Mouse (Mus musculus) layer of hippocampus, postnatal 10 days (tissue): Measurements from ENCODE around the gene Plod2. TPM values are rescaled to one million over a fixed set of nuclear protein-coding genes. Genes with fewer than 3 reads are reported as not detected.

Experiments used
- DNase-seq, 2 experiments: peaks; one replicate each; pipeline ENCODE4 v3.0.0; 2021; ENCODE audit warnings: low spot score in 2 of 2
- long read RNA-seq: library from polyadenylated mRNA; stranded (forward); transcript quantifications from one replicate; pipeline ENCODE4 v2.0.0, GENCODE M21; 2023
- total RNA-seq, 2 experiments: library from RNA; stranded (reverse); gene quantifications; 2 replicates each; pipeline ENCODE4 v1.2.3; 2021

The Plod2 gene
- total RNA-seq, result 10 to 100 TPM; 15.5 TPM
- long read RNA-seq, partial matches to known transcripts, result 1 of 7 reads
- long read RNA-seq, other reads (novel, unspliced or antisense), result 2 of 7 reads

DNA sequence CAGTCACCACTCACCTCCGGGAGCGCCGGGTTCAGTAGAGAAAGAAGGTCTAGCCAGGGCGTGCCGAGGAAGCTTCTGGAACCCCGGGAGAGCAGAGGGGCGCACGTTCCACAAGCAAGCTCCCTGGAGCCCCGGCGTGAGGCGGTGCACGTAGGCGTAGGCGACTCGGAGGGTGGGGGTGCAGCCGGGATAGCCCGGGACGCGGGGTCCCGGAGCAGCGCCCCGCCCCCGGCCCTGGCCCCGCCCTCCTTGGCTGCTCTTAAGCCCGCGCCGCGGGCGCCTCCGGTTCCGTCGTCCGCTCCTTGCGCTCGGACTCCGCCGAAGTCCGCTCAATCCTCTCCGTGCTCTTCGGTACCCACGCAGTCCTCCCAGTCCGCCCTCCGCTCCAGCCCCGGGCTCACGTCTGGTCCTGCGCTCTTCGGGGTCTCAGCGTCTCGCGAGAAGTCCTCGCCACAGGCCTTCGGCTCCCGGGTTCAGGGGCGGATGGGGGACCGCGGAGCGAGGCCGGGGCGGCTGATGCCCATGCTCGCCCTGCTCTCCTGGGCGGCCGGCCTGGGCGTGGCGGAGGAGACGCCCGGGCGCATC, at the start of gene Plod2:
Gene Plod2 (plus strand): TSS at position 247 of the 585 bp plus-strand sequence.
- peak; percentile 69 to 73 for DNase-seq

- DNase-seq, result peak; percentile 91 to 92
These were observed 42.2 kb upstream of the Plod2 start for GRCm38 (mm10) chr9:92499710-92500410.

GRCm38 (mm10) chr9:92504256-92504655, 37.8 kb upstream of the Plod2 start:
- no peak for DNase-seq

DNA sequence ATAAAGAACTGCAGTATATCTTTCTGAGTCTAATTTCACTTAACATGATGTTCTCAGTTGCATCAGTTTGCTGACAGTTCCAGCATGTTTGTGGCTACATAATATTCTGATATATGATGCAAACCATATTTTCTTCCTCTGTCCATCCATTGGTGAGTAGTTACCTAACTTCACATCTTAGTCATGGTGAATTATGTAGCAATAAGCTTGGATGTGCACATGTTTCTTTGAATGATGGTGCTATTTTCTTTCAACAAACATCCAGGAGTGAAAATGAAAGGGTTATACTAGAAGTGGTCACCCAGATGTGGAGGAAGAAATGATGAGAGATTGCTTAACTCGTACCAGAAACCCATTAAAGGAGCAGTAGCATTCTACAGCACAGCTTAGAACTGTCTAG, 37.1 kb upstream of the Plod2 start:
- DNase-seq, result no peak

DNA sequence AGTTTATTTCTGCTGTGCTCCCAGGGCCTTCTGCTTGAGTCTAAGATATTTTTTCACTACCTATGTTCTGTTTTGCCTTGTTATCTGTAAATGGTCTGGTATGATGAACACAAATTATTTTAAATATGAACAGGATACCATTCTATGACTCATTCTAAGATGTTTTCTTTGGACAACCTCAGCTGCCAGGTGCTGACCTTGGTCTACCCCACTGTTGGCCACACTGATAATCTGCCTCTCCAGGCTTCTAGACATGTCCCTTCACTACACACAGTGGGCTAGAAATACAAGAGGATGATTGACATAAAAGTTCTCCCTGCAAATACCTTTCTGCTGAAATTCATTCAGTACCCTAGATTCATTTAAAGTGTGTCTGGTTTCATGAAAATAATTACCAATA, 30.3 kb upstream of the Plod2 start:
- no peak for DNase-seq

DNA sequence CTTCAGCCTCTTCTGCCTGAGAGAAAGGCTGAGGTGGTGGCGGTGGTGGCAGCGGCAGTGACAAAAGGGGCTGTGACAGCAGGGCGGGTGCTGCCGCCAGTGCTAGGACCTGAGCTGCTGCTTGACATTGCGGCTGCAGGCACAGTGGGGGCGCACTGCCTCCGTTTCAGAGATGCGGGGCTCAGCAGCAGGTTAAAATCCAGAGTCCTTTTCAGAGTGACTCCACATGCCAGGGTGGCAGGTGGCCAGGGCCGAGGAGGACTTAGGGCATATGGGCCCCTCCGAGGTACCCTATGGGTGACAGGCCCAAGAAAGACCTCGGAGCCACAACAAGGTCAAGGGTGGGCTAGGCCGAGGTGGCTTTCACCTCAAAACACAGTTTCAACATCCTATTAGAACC, 25.0 kb upstream of the Plod2 start:
- no peak for DNase-seq

GRCm38 (mm10) chr9:92520751-92521150, 21.3 kb upstream of the Plod2 start:
- DNase-seq, result no peak

GRCm38 (mm10) chr9:92524506-92524905, 17.5 kb upstream of the Plod2 start:
- no peak for DNase-seq

- no peak for DNase-seq
These were observed 12.0 kb upstream of the Plod2 start for GRCm38 (mm10) chr9:92530055-92530454.

GRCm38 (mm10) chr9:92537735-92538134, 4.3 kb upstream of the Plod2 start:
- DNase-seq, result no peak

GRCm38 (mm10) chr9:92538216-92538615, 3.8 kb upstream of the Plod2 start:
- no peak for DNase-seq

GRCm38 (mm10) chr9:92542591-92543416, 781 bp downstream of the Plod2 start:
- DNase-seq, result peak in 1 of 2 experiments; percentile 54

- no peak for DNase-seq
These were observed 2.1 kb downstream of the Plod2 start for GRCm38 (mm10) chr9:92544146-92544545.

DNA sequence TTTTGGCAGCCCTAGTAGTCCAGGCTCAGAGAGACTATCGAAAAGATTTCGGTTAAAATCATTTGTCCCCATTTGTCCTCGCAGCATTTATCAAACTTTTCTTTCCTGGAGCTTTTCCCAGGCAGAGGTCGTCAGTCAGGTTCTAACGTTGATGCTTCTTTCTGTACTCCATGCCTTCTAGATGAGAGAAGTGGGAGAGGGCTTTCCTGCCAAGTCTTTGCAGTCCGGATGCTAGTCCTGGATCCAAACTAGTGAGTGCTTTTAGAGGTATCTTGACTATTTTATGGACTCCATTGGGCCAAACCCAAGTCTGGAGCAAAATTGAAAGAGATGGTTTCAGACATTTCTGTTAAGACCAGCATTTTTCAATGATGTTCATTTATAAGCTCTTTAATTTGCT, 3.0 kb downstream of the Plod2 start:
- no peak for DNase-seq

- no peak for DNase-seq
These were observed 4.4 kb downstream of the Plod2 start for GRCm38 (mm10) chr9:92546446-92546845.

DNA sequence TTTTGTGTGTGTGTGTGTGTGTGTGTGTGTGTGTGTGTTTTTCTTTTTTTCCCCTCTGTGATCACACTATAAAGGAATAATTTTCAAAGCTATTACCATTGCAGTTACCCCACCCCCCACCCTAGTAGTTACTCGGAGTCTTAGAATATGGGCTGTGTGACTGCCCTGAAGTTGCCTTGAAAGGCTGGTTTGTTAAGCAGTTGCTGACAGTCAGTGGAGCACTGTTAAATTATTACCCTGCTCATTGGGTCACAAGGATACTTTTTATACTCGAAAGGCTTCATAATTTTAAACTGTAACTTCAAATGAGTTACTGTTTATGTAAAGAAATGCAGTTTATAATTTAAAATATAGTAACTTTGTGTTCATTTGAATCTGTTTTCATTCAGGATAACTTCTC, 5.1 kb downstream of the Plod2 start:
- DNase-seq, result no peak

GRCm38 (mm10) chr9:92547821-92548220, 5.8 kb downstream of the Plod2 start:
- no peak for DNase-seq

DNA sequence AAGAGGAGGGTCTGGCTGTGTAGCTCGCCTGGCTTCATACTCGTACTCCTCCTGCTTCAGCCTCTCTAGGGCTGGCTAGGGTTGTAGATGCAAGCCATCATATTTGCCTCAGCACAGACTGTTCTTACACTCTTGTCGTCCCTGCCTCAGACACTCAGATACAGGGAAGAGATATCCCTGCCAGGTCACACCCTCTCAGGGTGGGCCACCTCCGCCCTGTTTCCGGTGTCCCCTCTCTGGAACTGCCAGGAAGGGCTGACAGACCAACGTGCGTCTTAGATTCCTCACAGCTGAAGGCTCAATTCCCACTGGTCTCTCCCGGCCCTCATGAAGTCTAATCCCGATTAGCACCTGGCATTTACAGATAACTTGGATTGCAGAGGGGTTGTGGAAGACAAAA, 6.6 kb downstream of the Plod2 start:
- no peak for DNase-seq

- DNase-seq, result peak; percentile 37 to 47
These were observed 7.9 kb downstream of the Plod2 start for GRCm38 (mm10) chr9:92549811-92550490.

DNA sequence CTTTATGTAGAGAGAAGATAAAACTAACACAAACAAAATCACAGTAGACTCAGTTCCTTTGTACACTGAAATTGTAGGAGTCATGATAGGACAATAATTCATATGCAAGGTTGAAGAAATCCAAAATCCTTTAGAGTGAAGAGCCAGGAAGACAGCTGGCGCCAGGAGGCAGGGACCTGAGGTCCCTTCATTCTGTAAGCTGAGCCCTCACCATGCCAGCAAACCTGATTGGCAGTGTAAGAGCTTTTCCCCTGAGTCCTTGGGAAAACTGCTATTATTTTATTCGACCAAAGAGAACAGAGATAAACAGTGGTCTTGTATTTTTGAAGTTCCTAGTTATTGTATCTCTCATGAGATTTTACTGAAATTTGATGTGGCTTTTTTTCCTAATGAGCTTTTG, 9.0 kb downstream of the Plod2 start:
- no peak for DNase-seq

DNA sequence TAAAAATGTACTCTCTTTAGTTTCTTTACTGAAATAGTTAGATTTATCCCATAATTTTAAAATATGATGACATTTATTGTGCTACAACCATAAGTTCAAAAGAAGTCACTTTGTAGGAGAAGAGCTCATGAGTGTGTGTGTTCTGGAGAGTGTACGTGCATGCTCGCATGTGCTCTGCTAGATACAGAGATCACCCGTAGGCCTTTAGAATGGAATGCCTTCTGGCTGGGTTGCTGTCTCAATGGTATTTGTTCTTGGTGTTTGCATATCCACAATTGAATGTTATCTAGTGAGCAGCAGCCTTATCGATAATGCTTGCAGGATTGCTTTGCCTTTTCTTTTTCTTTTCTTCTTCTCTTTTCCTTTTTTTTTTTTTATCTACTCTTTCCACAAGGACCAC, 9.6 kb downstream of the Plod2 start:
- DNase-seq, result no peak

DNA sequence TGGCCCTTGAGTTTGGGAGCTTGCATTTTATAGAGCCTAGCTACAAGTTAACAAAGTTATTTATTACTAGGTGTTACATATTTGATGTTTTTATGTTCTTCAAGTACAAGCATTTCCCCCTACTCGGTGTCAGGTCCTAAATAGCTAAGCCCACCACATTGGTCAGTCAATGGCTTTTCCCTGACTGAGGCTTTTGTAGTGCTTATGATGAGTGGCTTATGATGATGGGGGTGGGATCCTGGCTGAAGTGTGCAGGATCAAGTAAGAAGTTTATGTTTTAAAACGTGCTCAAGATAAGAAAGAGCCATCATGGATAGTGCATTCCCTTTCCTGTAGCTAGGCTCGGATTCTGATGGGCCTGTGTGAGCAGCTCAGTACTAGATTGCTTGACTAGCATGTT, 10.7 kb downstream of the Plod2 start:
- DNase-seq, result no peak
